Mouse (Mus musculus) stomach, postnatal 0 days (tissue): ENCODE data around the gene Spdye4b. TPM values are rescaled to one million over a fixed set of nuclear protein-coding genes. Genes with fewer than 3 reads are reported as not detected.
"Not testable (repeated sequence)": the region's sequence is repeated elsewhere in the genome, so short reads cannot be mapped to it uniquely, and the experiment has no call there.

Source experiments
- ATAC-seq: fragments of 200-750 bp; cut with Nextera tagmentation; 2 replicates; pipeline ENCODE4 v1.8.0; 2017; ENCODE audit not compliant: low FRiP score, low TSS enrichment
- DNase-seq: peaks from one replicate; pipeline ENCODE4 v3.0.0-alpha.2; 2016; ENCODE audit warnings: low spot score
- H3K27ac ChIP-seq: fragments of 300-500 bp; sonication (generic); replicated peaks from 2 replicates; pipeline ENCODE4 v1.5.1; 2014; ENCODE audit warnings: mild to moderate bottlenecking, control low read depth
- H3K27me3 ChIP-seq: fragments of 300-500 bp; sonication (generic); 2 replicates; pipeline ENCODE4 v1.6.1; 2014; ENCODE audit warnings: low read length; ENCODE audit not compliant: control insufficient read depth, insufficient read depth
- H3K36me3 ChIP-seq: fragments of 300-500 bp; sonication (generic); 2 replicates; pipeline ENCODE4 v1.6.1; 2014; ENCODE audit warnings: low read length, mixed read lengths; ENCODE audit not compliant: control insufficient read depth, insufficient read depth
- H3K4me1 ChIP-seq: fragments of 300-500 bp; sonication (generic); replicated peaks from 2 replicates; pipeline ENCODE4 v1.6.1; 2014; ENCODE audit warnings: antibody characterized with exemption; ENCODE audit not compliant: control insufficient read depth, insufficient read depth
- H3K4me2 ChIP-seq: fragments of 300-500 bp; sonication (generic); replicated peaks from 2 replicates; pipeline ENCODE4 v1.6.1; 2014; ENCODE audit warnings: low read depth, mild to moderate bottlenecking, control low read depth, moderate library complexity
- H3K4me3 ChIP-seq: fragments of 300-500 bp; sonication (generic); 2 replicates; pipeline ENCODE4 v1.5.1; 2014; ENCODE audit warnings: low read depth, low read length, control low read depth
- H3K9ac ChIP-seq: fragments of 300-500 bp; sonication (generic); 2 replicates; pipeline ENCODE4 v1.6.1; 2014; ENCODE audit warnings: mild to moderate bottlenecking, low read length, control low read depth, mixed read lengths
- H3K9me3 ChIP-seq: fragments of 300-500 bp; sonication (generic); 2 replicates; pipeline ENCODE4 v1.6.1; 2016; ENCODE audit warnings: low read length; ENCODE audit not compliant: control insufficient read depth
- CTCF ChIP-seq: IDR thresholded peaks from 2 replicates; pipeline ENCODE4 v1.5.1; 2016; ENCODE audit warnings: antibody characterized with exemption, low read depth, mild to moderate bottlenecking, moderate library complexity
- EP300 ChIP-seq: optimal IDR thresholded peaks from 2 replicates; pipeline ENCODE3; 2016; ENCODE audit warnings: antibody characterized with exemption
- WGBS: fragments of 180-500 bp; shearing (Covaris S2); extraction: QIAGEN DNeasy Blood & Tissue Kit; methylation state at CpG from one replicate; pipeline ENCODE4 v1.1.7; 2014; 5-methylcytosine and 5-hydroxymethylcytosine counted together
- polyA plus RNA-seq: library from polyadenylated mRNA; unstranded; fragments of >200 nt; fragmentation: Nextera tagmentation; extraction: Ambion mirVana; gene quantifications from 2 replicates; pipeline ENCODE4 v1.2.1, GENCODE M21; 2015

Spdye4b gene
- polyA plus RNA-seq, 1 experiment from 2014 or later = not detected

- peak; percentile 89 for DNase-seq
- H3K4me1 ChIP-seq = no peaks in the 10 kb centered on the region; the same call in 1 of the 2 replicates
These were observed 15.2 kb upstream of the Spdye4b start for GRCm38 (mm10) chr5:143165508-143166070.

GRCm38 (mm10) chr5:143175970-143176369 is 4.8 kb upstream of the Spdye4b start:
- peaks cover 37% of the 10 kb centered on the region for H3K36me3 ChIP-seq
- no peak overlapping the region for H3K9ac ChIP-seq
- no peak for TF ChIP-seq EP300
- no peak for TF ChIP-seq CTCF
- H3K4me2 ChIP-seq = no peak overlapping the region
- WGBS = 95% methylated on average over 4 of the region's 4 CpGs
- H3K4me1 ChIP-seq = no peaks in the 10 kb centered on the region
- DNase-seq (no peak), ATAC-seq (no peak)
- H3K9me3 ChIP-seq = 0 out of 2 replicates have a peak, but pooled peaks cover 7% of the 10 kb centered on the region
- H3K27ac ChIP-seq = no peak overlapping the region
- H3K4me3 ChIP-seq = no peak overlapping the region
- H3K27me3 ChIP-seq = no peaks in the 10 kb centered on the region

More at GRCm38 (mm10) chr5:143165508-143166070, 15.2 kb upstream of the Spdye4b start:
- Histone ChIP-seq H3K4me2 (peak overlapping the region; percentile 27; the same call in 1 of the 2 replicates), H3K36me3 (no peaks in the 10 kb centered on the region), H3K27ac (no peak overlapping the region), H3K9ac (no peak overlapping the region), H3K9me3 (no peaks in the 10 kb centered on the region), H3K4me3 (no peak overlapping the region), H3K27me3 (no peaks in the 10 kb centered on the region)
- TF ChIP-seq CTCF (peak; percentile 47), EP300 (no peak)
- WGBS = 7% methylated on average over 18 of the region's 18 CpGs
- ATAC-seq = peak; percentile 96

GRCm38 (mm10) chr5:143177541-143178200 is 3.1 kb upstream of the Spdye4b start:
- 0 out of 2 replicates have a peak, but pooled peaks cover 7% of the 10 kb centered on the region for H3K9me3 ChIP-seq
- no peak overlapping the region for H3K27ac ChIP-seq
- no peak overlapping the region for H3K4me2 ChIP-seq
- no peak for DNase-seq
- no peak overlapping the region for H3K9ac ChIP-seq
- no peak for ATAC-seq
- TF ChIP-seq EP300 = no peak
- TF ChIP-seq CTCF = peak; percentile 43; the same call in 1 of the 2 replicates
- H3K27me3 ChIP-seq = no peaks in the 10 kb centered on the region
- H3K36me3 ChIP-seq = peaks cover 26% of the 10 kb centered on the region
- H3K4me3 ChIP-seq = no peak overlapping the region
- 92% methylated on average over 3 of the region's 3 CpGs for WGBS
- H3K4me1 ChIP-seq = no peaks in the 10 kb centered on the region

- H3K4me2 ChIP-seq = peak overlapping the region; percentile 87
- H3K27ac ChIP-seq = no peak overlapping the region
- ATAC-seq (no peak), DNase-seq (peak; percentile 32)
- WGBS = 26% methylated on average over 6 of the region's 6 CpGs
- H3K9me3 ChIP-seq = no peaks in the 10 kb centered on the region
- no peak overlapping the region for H3K4me3 ChIP-seq
- no peak for TF ChIP-seq EP300
- peak; percentile 76 for TF ChIP-seq CTCF
- H3K4me1 ChIP-seq = no peaks in the 10 kb centered on the region
- H3K9ac ChIP-seq = peak overlapping the region; percentile 91; the same call in 1 of the 2 replicates
- H3K36me3 ChIP-seq = peaks cover 16% of the 10 kb centered on the region
- no peaks in the 10 kb centered on the region for H3K27me3 ChIP-seq
These were observed 1.6 kb upstream of the Spdye4b start for GRCm38 (mm10) chr5:143179179-143179578.

- H3K4me1 ChIP-seq, H3K36me3 ChIP-seq, H3K27ac ChIP-seq, H3K9ac ChIP-seq, H3K4me2 ChIP-seq, H3K9me3 ChIP-seq, H3K27me3 ChIP-seq, H3K4me3 ChIP-seq, DNase-seq, ATAC-seq: not testable (repeated sequence)
- no CpG with 5 or more reads among the region's 1 CpGs for WGBS
These were observed 7.2 kb downstream of the Spdye4b start for GRCm38 (mm10) chr5:143188014-143188413.

GRCm38 (mm10) chr5:143192806-143193205 is 12.0 kb downstream of the Spdye4b start:
- no peak overlapping the region for H3K4me2 ChIP-seq
- no peaks in the 10 kb centered on the region for H3K9me3 ChIP-seq
- DNase-seq (no peak), ATAC-seq (no peak)
- no peaks in the 10 kb centered on the region for H3K4me1 ChIP-seq
- WGBS = 86% methylated on average over 8 of the region's 8 CpGs
- H3K9ac ChIP-seq = no peak overlapping the region
- no peaks in the 10 kb centered on the region for H3K27me3 ChIP-seq
- H3K4me3 ChIP-seq = no peak overlapping the region
- TF ChIP-seq CTCF (no peak), EP300 (no peak)
- no peaks in the 10 kb centered on the region for H3K36me3 ChIP-seq
- H3K27ac ChIP-seq = no peak overlapping the region

GRCm38 (mm10) chr5:143194747-143195146 is 13.9 kb downstream of the Spdye4b start:
- not testable (repeated sequence) for H3K4me3 ChIP-seq, H3K36me3 ChIP-seq, H3K4me1 ChIP-seq, H3K9ac ChIP-seq, H3K9me3 ChIP-seq, H3K27me3 ChIP-seq, ATAC-seq, DNase-seq, H3K27ac ChIP-seq, H3K4me2 ChIP-seq
- WGBS = 61% methylated on average over 8 of the region's 8 CpGs
